Mouse (Mus musculus) cerebellum, adult 9-10 months (tissue): ENCODE results near the gene Hapln4.
A peak's percentile ranks its signal among the peaks of the same experiment; 100 is the strongest.

Source experiments
- DNase-seq: peaks from one replicate; pipeline ENCODE4 v3.0.0; 2022

Hapln4 gene

GRCm38 (mm10) chr8:70104506-70104905 lies 21.2 kb downstream of the Hapln4 start:
- peak; percentile 48 for DNase-seq

GRCm38 (mm10) chr8:70104922-70105321 lies 21.7 kb downstream of the Hapln4 start:
- no peak for DNase-seq

- DNase-seq, result no peak
Observed at GRCm38 (mm10) chr8:70110451-70110850, 27.2 kb downstream of the Hapln4 start.

- no peak for DNase-seq
Observed at GRCm38 (mm10) chr8:70111192-70111795, 28.0 kb downstream of the Hapln4 start.

GRCm38 (mm10) chr8:70112401-70113016 lies 29.3 kb downstream of the Hapln4 start:
- no peak for DNase-seq

GRCm38 (mm10) chr8:70114488-70114887 lies 31.2 kb downstream of the Hapln4 start:
- no peak for DNase-seq

- no peak for DNase-seq
Observed at GRCm38 (mm10) chr8:70114892-70115291, 31.6 kb downstream of the Hapln4 start.

GRCm38 (mm10) chr8:70117611-70118010 lies 34.4 kb downstream of the Hapln4 start:
- no peak for DNase-seq

- DNase-seq, result no peak
Observed at GRCm38 (mm10) chr8:70118726-70119700, 35.8 kb downstream of the Hapln4 start.

GRCm38 (mm10) chr8:70120667-70121066 lies 37.4 kb downstream of the Hapln4 start, which contains the start of gene Ncan:
Gene Ncan, minus strand, starts transcription at chr8:70120873.
- DNase-seq, result peak; percentile 90

GRCm38 (mm10) chr8:70122863-70123262 lies 39.6 kb downstream of the Hapln4 start:
- no peak for DNase-seq

- no peak for DNase-seq
Observed at GRCm38 (mm10) chr8:70124992-70125391, 41.7 kb downstream of the Hapln4 start.

- DNase-seq, result no peak
Observed at GRCm38 (mm10) chr8:70128435-70128834, 45.2 kb downstream of the Hapln4 start.

- peak; percentile 61 for DNase-seq
Observed at GRCm38 (mm10) chr8:70129309-70129952, 46.2 kb downstream of the Hapln4 start.

GRCm38 (mm10) chr8:70130066-70130465 lies 46.8 kb downstream of the Hapln4 start:
- no peak for DNase-seq

GRCm38 (mm10) chr8:70131166-70131883 lies 48.1 kb downstream of the Hapln4 start, which contains the start of gene Nr2c2ap:
Gene Nr2c2ap, plus strand, starts transcription at chr8:70131333.
- peak; percentile 82 for DNase-seq

GRCm38 (mm10) chr8:70134086-70134485 lies 50.8 kb downstream of the Hapln4 start:
- no peak for DNase-seq

- no peak for DNase-seq
Observed at GRCm38 (mm10) chr8:70134931-70135330, 51.7 kb downstream of the Hapln4 start.

- no peak for DNase-seq
Observed at GRCm38 (mm10) chr8:70136591-70136990, 53.3 kb downstream of the Hapln4 start.

GRCm38 (mm10) chr8:70137890-70138289 lies 54.6 kb downstream of the Hapln4 start:
- DNase-seq, result no peak

- DNase-seq, result peak; percentile 99
Observed at GRCm38 (mm10) chr8:70139026-70139857, 56.0 kb downstream of the Hapln4 start, which contains the start of the genes Rfxank, Borcs8 and Mef2b. Gene Rfxank, minus strand, starts transcription at chr8:70139154. Gene Borcs8, plus strand, starts transcription at chr8:70139499. Gene Mef2b, plus strand, starts transcription at chr8:70139711.
